Mouse (Mus musculus): ENCODE results near the gene Col24a1.

DNA sequence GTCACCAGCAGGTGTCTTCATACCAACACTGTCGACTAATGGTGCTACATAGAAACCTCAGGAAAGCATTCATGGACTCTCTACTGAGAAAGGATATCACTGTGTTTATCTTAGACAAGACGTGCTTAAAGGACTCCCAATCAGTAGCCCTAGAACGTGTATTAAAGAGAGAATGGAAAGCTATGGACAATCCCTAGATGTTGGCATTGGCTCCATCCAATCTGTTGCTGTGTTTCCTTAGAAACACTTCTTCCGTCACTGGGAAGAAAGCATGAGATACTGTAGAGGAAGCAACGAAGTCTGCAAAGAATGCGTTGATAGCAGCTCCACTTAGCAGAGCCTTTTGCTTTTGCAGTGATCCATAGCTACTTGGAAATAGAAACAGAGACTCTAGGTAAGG is 32.6 kb upstream of the Col24a1 start:
- TF ChIP-seq CTCF (IDR thresholded peaks at IDR 0.05; ENCODE audit: extremely low read depth, insufficient read depth, low read length) = no peak
- no peak for TF ChIP-seq POLR2A (IDR thresholded peaks at IDR 0.05; ENCODE audit: extremely low read depth, insufficient read depth, low read length)
